Mouse (Mus musculus): ENCODE results near the gene Nme9.

The Nme9 gene

DNA sequence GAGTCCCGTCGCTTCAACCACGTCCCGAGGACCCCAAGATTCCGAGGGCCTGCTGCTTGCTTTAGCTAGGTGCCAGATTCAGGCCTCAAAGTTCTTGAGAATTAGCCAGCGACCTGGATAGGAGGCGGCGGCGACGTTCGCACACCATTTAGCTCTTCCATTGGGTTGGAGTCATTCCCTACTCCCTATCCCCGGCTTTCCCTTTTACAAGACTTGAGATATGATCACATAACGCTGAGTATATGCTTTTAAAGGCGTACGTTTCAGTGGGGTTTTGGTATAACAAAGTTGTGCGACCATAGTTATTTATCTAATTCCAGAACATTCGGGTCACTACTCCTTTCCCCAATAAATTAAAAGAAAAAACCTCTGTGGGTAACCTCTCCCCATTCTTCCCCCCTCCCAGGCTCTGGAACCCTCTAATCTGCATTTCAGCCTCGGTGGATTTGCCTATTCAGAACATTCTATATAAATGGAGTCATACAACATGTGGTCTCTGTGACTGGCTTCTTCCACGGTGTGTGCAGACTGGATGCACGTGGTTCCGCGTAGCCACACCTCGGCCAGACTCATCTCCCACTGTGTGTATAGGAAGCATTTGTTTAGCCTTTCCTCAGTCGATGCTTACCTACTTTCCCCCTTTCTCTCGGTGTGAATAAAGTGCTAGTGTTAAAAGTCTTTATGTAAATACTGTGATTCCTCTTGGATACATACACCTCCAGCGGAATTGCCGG is 14.1 kb upstream of the Nme9 start, which contains the start of gene Mras:
Mras (minus strand) TSS at position 351 of the 734 bp plus-strand sequence.
- peak in 1 of 2 experiments; percentile 26 for DNase-seq

DNA sequence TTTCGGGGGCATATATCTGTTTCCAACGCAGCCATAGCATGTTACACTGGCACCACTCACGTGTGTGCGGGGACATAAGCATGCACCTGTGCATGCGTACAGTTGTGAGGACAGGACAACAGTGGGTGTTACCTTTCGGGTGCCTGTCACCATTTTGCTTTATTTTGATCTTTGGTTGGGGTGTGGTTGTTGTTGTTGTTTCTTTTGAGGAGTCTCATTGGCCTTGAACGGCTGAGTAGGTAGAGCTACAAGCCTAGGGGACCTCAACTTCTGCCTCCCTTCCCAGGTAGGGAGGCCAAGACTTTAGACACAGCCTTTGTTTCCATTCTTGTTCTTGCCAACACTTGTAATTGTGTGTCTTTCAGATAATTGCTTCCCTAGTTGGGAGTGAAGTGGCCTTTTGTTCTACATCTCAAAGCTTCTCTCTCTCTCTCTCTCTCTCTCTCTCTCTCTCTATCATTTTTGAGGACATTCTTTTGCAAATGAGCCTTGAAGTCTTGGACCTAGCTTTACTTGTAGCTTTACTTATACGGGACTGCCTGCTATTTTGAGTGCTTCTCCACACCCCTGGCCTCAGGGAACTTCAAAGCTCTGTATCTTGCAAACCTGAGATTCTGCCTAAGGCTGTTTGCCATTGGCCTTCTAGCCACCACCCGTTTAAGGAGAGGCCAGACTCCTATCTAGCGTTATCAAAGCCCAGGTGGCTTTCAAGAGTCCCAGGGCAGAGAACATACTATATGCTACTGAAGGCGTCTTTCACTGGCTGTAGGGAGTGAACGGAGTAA is 13.3 kb upstream of the Nme9 start:
- DNase-seq: no peak

DNA sequence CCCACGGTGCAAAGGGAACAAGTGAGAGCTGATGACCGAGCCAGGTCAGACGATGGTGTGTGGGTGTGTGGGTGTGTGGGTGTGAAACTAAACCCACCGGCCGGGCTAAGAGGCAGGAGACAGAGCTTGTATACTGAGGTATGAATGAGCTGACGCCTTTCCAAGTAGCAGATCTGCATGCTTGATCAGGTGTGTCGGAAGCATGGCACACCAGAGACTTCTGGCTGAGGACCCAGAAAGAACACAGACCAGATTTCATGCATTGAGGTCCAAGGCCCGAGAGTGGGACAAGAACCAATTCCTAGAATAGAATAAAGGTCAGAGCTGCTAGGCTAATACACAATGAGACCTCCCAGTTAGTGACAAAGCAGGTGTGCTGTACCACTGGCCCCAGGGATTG is 12.2 kb upstream of the Nme9 start:
- no peak for DNase-seq

DNA sequence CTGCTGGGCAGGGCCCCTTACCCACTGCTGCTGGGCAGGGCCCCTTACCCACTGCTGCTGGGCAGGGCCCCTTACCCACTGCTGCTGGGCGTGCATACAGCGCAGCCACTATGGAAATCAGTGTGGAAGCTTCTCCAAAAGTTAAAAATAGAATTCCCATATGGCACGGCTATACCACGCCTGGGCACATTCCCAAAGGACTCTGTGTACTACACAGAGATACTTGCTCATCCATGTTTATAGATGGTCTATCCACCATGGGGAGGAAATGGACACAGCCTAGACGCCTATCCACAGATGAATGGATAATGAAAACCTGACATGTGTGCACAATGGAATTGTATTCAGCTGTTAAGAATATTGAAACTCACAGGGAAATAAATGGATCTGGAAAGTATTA is 10.3 kb upstream of the Nme9 start:
- DNase-seq: no peak

DNA sequence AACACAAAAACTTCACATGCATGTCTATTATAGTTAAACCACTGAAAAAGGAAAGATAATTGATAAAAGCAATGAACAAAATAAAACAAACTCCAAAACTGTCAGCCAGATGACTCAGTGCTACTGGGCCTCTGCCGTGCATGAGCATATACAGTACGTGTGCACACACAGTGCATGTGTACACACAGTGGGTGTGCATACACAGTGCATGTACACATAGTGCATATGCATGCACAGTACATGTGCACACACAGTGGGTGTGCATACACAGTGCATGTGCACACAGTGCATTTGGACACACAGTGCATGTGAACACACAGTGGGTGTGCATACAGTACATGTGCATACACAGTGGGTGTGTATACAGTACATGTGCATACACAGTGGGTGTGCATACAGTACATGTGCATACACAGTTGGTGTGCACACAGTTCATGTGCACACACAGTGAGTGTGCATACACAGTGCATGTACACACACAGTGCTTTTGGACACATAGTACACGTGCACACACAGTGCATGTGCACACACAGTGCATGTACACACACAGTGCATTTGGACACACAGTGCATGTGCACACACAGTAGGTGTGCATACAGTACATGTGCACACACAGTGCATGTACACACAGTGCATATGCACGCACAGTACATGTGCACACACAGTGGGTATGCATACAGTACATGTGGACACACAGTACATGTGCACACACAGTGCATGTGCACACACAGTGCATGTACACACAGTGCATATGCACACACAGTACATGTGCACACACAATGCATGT is 9.4 kb upstream of the Nme9 start:
- DNase-seq: no peak

DNA sequence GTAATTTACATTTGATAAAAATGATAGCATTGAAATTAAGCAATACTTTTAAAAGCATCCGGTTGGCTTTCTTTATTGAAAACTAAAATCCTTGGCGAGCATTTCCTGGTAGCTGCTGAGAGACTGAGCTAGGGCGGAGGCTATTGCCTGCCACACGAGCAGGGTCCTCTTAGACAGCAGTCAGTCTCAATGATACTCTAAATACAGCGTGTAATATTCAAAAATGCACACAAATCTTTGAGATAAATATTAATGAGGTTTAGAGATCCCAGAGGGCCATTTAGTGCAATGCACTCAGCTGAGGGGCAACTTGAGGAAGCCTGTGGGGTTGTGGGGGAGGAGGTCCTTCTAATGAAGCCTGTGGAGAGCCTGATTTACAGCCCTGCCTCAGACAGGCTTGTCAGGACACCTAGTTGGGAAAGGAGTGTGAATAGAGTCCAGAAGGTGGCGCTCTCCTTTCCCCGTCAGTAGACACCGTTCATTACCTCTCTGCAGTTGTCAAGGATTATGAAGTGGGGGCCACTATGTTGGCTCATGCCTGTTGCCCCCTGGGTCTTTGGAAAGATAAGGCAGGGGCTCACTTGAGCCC is 6.6 kb upstream of the Nme9 start:
- DNase-seq: peak; percentile 26 to 37

DNA sequence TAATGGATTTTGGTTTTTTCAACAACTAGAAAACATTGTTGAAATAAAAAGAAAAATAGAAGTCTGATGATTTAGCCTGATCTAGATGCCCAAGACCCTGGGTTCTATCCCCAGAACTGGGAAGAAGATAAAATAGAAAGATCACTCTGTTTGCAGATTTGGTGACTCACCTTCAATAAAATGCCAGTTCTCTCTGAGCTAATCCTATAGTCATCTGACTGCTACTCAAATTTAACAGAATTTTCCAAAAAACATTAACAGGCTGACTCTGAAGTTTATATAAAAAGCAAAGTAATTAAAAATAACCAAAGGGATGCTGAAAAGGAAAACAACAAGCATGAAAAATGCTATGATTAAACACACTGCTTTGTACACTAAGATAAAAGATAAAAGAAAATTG is 5.0 kb upstream of the Nme9 start:
- no peak for DNase-seq

DNA sequence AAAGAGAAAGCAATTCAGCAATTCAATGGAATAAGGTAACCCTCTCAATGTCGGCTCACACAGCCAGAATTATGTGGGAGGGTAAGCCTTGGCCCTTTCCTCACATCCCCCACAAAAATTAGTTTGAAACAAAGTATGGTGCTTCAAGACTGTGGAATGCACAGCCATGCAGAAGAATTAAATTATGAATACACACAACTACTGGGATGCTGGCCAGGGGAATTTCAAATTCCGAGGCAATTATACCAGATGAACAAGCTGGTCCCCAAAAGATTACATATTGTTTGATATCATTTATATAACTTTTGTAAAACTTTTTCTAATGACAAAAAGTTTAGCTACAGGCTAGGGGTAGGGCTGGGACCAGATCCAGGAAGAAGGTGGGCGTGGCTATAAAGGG is 4.0 kb upstream of the Nme9 start:
- no peak for DNase-seq

DNA sequence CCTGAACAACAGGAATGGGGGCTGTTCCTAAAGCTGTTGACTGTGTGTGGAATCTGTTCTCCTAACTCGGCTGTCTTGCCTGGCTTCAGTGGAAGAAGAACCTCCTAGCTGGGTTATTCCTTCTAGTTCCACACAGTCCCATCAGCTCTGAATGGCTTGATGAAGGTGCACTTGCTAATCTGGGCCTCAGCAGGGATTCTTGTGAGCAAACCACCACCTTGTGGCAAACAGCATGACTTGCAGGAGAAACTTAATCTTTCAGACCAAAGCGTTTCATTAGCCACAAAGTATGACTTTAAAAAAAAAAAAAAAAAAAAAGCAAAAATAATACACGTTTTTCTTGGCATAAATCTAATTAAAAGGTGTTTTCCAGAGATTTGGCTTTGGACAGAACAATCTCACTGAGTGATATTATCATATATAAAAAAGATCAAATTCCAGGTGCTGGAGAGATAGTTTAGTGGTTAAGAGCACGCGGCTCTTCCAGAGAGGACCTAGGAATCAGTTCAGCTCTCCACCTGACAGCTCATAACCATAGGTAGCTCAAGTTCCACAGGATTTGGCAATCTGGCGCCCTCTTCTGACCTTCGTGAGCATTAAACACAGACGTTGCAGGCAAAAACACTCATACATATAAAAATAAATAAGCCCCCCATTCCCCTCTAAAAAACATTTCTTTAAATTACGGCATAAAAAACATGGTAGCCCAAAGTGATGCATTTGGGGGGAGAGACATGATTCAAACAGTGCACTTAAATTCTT is 1.2 kb upstream of the Nme9 start:
- no peak for DNase-seq

DNA sequence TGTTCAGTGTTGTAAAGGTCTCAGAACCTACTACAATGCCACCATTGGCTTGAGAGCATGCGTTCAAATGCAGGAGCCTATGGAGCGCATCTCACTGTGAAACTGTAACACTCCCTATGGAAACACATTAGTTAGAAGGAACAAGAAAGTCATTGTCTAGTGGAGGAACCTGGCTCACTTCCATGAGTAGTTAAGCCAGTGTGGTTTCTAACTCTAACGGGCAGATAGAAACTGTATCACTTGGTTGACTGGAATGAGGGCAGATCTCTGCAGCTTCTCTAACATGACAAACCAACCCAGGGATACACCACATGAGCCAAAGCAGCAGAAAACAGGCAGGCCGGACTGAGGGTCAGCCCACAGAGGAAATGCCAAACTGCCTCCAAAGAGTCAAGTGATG is 2.9 kb downstream of the Nme9 start:
- DNase-seq: no peak

DNA sequence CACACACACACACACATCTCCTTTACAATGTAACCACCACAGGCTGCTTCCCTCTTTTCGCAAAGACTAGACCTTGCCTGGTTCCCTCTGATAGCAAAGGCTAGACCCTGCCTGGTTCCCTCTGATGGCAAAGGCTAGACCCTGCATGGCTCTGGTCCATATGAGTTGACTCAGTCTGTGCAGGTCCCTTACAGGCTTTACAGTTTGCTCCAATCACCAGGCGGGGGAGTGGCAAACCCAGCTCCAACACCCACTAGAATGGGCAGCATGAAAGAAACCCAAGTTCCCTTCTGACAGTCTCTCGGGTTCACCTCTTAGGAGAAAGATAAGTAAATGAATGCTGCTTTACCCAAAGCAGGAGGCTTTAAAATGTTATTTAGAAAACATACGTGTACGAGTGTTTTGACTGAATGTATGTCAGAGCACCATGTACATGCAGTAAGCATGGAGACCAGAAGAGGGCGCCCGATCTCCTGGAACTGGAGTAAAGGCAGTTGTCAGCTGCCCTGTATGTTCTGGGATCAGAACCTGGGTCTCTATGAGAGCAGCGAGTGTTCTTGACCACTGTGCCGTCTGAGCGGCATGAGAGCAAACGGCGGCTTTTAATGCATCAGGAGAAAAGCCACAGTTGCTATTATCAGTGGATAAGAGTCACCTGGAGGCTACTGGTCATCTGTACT is 7.4 kb downstream of the Nme9 start:
- DNase-seq: peak; percentile 69 to 73

DNA sequence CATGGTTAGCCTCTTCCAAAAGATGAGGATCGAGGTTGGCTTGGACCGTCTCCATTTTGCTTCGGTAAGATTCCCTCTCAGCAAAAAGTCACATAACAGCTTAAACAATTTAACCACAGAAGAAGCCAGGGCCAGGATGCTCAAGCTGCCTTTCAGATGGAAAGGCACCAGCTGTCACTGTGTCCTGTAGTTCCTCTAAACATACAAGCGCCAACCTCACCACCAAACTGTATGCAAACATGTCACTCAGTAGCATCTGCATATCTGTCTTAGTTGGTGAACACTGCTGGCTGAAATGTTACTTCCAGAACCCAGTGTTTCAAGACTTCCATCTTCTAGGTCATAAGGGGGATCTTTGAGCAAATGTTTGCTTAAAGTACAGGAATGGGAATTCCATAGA is 8.5 kb downstream of the Nme9 start:
- DNase-seq: no peak

DNA sequence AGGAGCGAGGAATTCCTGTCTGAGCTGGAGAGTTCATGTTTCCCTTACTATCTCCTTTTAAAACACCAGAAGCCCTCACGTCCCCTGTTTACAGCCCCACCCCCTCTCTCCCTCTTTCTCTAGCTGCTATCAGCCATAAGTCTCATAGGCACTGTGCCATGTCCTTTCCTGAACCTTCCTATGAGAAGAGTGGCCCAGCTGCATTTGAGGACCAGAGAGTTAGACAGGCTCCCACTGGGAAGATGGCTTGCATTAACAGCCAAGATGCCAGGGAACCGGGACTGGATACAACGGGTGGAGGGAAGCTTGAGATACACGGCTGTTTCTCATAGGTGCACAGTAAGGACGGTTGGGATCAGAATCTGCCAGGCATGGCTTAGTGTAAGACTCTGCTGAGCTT is 13.6 kb downstream of the Nme9 start:
- no peak for DNase-seq

DNA sequence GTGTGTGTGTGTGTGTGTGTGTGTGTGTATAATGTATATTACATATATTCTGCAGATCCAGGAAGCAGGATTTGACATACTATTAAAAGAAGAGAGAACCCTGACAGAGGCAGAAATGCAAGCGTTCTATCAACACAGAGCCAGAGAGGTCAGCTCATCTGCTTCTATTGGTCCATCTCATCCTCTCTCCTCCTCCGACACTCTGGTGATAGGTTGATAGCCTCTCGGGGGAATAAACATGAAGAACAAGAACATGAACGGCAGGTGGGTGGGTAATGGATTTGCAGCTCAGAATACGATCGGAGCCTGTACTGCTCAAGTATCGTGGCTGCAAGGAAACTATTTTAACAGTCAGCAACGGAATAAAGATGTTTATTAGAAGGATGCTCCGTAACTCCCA is 17.3 kb downstream of the Nme9 start:
- DNase-seq: no peak

DNA sequence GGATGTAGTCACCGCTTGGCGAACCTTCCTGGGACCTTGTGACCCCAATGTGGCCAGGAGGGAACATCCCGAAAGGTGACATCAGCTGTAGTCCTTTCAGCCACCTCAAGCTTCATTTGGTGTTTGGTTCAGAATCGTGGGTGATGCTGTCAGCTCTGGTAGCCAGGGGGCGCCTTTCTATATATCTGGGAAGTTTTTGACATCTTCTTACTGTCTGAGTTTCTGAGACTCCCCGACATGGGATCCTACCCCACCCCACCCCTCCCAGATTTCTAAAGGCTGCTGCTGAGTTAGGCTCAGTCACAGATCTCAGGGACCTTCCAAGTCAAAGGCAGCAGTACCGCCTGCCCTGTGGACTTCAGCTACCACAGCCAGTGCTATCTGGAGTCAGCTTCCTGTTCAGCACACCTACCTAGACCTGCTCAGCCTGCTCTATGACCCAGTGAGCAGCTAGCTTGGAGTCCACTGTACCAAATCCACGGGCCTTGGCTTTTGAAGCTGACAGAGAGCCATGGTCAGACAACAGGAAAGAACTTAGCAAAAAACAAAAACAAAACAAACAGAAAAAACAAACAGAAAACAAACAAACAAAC is 18.5 kb downstream of the Nme9 start:
- DNase-seq: no peak

DNA sequence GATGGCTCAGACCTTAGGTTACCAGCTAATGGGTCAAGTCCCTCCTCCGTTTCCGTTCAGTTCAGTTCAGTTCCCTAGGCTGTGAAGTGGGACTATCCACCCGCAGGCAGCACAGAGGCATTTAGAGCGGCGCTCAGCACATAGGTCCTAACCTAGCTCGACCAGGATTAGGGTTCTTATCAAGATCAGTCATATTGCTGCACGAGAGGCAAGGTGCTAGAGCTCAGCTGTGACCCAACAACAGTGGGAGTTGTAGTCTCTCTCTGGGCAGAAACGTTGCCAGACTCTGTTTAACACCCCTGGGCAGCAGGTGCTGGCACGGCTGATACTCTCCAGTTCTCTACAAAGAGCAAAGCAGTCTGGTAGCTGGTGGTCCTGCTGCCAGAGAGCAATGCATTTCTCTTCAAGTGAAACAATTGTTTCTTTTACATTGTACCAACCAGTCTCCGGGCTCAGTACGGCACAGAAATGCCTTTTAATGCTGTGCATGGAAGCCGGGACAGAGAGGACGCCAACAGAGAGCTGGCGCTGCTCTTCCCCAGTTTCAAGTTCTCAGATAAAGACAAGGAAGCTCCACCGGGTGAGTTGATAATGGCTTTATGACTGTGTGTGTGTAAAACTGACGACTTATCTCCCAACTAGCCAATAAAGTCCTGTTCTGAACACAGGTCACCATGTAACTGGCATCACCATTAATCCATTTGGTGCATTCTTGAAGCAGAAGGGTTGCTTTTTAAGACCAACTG is 19.2 kb downstream of the Nme9 start:
- DNase-seq: peak; percentile 15 to 23

DNA sequence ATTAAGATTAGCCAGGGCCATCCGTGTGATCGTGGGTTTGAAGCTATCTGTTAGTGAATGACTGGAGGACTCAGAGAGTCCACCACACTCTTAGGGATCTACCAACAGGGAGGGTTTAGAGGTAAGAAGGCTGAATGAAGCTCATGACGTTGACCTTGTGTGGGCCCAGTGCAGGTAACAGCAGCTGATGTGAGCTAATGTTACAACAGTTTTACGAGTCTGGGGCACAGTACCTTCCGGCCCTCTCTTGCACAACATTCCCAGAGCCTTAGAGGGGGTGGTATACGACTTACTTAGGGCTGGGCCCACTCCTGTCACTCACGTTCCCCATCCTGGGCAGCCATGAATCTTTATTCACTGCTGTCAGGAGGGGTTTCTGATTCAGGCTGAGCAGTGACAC is 20.1 kb downstream of the Nme9 start:
- DNase-seq: no peak

DNA sequence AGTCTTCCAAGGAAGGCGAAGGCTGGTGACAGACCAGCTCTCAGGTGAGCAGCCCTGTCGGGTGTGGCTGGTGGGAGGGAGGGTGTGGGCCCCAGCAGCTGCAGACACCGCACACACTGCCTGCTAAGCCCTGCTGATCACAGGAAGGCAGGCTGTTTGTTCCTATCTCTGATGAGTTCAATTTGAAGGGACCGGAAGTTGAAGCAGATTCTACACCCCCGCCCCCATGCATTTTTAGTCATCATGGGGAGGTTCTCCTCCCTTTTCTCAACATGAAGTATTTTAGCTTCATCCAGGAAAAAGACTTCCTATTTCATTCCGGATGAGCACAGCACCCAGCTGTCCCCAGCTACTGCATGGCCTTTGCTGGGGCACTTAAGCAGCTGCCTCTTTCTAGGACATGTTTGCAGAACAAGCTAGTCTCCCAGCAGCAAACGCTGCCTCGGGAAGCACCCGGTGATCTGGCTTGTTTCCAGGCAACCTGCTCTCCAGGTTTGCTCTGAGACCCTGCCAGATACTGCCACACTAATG is 28.0 kb downstream of the Nme9 start:
- peak; percentile 44 to 52 for DNase-seq

DNA sequence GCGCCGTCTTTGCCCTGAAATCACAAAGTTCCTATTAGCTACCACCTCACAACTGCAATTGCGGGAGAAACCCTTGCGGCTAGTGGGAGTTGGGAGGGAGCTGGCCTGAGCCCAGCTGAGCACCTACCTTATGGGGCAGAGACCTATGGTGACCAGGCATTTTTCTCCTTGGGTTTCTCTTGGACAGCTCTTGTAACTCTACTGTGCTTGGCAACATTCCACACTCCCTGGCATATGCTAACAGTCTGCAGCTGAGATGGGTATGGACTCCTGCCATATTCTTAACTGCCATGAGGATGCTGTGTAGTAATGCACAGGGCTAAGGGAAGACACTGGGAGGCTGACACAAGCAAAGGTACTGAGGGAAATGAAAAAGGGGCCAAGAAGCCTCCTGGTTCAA is 29.5 kb downstream of the Nme9 start:
- DNase-seq: peak; percentile 69 to 76

DNA sequence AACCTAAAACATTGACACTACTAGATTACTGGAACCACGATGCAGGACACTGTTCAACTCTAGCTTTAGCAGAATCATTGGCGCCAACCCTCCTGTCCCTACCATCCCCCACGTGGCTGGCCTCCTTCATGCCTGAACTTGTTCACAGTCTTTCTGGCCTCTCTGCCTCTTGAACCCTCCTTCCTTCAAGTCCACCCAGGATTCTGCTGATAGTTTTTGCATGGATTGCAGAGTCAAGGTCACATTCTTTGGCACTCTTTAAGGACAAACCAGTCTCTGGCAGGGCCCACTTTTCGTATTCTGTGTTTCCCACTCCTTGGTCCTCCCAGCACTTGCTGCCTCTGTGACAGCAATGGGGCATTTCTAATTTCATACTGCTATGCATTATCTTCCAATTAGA is 31.9 kb downstream of the Nme9 start:
- DNase-seq: no peak

All from cerebellum, adult 18-20 months (tissue).